Mouse (Mus musculus) forebrain, postnatal 0 days (tissue): Measurements from ENCODE around the gene Tns1. TPM values are rescaled to one million over a fixed set of nuclear protein-coding genes. Genes with fewer than 3 reads are reported as not detected.

Experiments
- ATAC-seq: fragments of 200-750 bp; cut with Nextera tagmentation; 2 replicates; pipeline ENCODE4 v1.8.0; 2017; ENCODE audit warnings: mild to moderate bottlenecking, moderate library complexity
- DNase-seq: peaks from one replicate; pipeline ENCODE4 v3.0.0-alpha.2; 2015
- H3K27ac ChIP-seq: fragments of 300-500 bp; sonication (generic); 2 replicates; pipeline ENCODE4 v1.5.1; 2014; ENCODE audit warnings: low read depth, mild to moderate bottlenecking, antibody characterized with exemption, low read length, moderate library complexity, mixed read lengths
- H3K27me3 ChIP-seq: fragments of 300-500 bp; sonication (generic); 2 replicates; pipeline ENCODE4 v1.6.1; 2014; ENCODE audit warnings: mild to moderate bottlenecking, low read length, mixed read lengths; ENCODE audit not compliant: insufficient read depth
- H3K36me3 ChIP-seq: fragments of 300-500 bp; sonication (generic); 2 replicates; pipeline ENCODE4 v1.6.1; 2014; ENCODE audit warnings: mild to moderate bottlenecking, moderate library complexity; ENCODE audit not compliant: insufficient read depth
- H3K4me1 ChIP-seq: fragments of 300-500 bp; sonication (generic); 2 replicates; pipeline ENCODE4 v1.6.1; 2014; ENCODE audit warnings: antibody characterized with exemption; ENCODE audit not compliant: insufficient read depth
- H3K4me2 ChIP-seq: fragments of 300-500 bp; sonication (generic); 2 replicates; pipeline ENCODE4 v1.6.1; 2014; ENCODE audit warnings: low read depth, mild to moderate bottlenecking, moderate library complexity
- H3K4me3 ChIP-seq: fragments of 300-500 bp; sonication (generic); 2 replicates; pipeline ENCODE4 v1.5.1; 2014; ENCODE audit warnings: low read depth, low read length, mixed read lengths
- H3K9ac ChIP-seq: fragments of 300-500 bp; sonication (generic); 2 replicates; pipeline ENCODE4 v1.6.1; 2014; ENCODE audit warnings: mild to moderate bottlenecking
- H3K9me3 ChIP-seq: fragments of 300-500 bp; sonication (generic); 2 replicates; pipeline ENCODE4 v1.6.1; 2016; ENCODE audit warnings: low read length
- CTCF ChIP-seq: sonication (generic); IDR thresholded peaks from 2 replicates; pipeline ENCODE4 v1.5.1; 2016; ENCODE audit warnings: antibody characterized with exemption, control low read depth, low read depth
- WGBS: fragments of 180-500 bp; shearing (Covaris S2); extraction: QIAGEN DNeasy Blood & Tissue Kit; methylation state at CpG from one replicate; pipeline ENCODE4 v1.1.7; 2014; 5-methylcytosine and 5-hydroxymethylcytosine counted together
- polyA plus RNA-seq: library from polyadenylated mRNA; unstranded; fragments of >200 nt; fragmentation: Nextera tagmentation; extraction: Ambion mirVana; gene quantifications from 2 replicates; pipeline ENCODE4 v1.2.1, GENCODE M21; 2015
- total RNA-seq: library from RNA; depleted of rRNA; stranded (reverse); fragments of >200 nt; gene quantifications from 2 replicates; pipeline ENCODE4 v1.2.3, GENCODE M21; 2014

The Tns1 gene
- total and polyA plus RNA-seq, 2 experiments from 2014 or later, result 7.0 to 21.8 TPM

DNA sequence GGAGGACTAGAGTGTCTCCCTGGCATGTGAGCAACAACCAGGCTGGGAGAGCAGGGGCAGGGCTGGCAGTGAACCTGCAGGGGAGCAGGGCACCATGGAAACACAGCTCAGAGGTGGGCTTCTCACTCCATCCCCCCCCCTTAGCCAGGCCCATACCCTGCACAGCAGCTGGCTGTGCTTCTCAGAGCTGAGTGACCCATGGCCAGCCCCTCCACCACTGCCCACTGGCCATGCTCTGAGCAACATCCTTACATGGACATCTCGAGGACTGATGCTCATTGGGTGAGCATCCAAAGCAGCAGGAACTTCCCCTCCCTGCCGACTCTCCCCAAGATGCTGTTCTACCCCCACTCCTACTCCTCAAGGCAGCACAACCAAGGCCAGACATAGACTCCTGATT lies 72.9 kb downstream of the Tns1 start:
- Histone ChIP-seq H3K4me2 (no peak overlapping the region), H3K9me3 (no peaks in the 10 kb centered on the region), H3K27me3 (no peaks in the 10 kb centered on the region), H3K4me3 (no peak overlapping the region), H3K27ac (no peak overlapping the region), H3K4me1 (no peaks in the 10 kb centered on the region), H3K36me3 (no peaks in the 10 kb centered on the region), H3K9ac (no peak overlapping the region)
- no peak for TF ChIP-seq CTCF
- WGBS, result 71% methylated on average over 2 of the region's 2 CpGs
- DNase-seq (no peak), ATAC-seq (no peak)

DNA sequence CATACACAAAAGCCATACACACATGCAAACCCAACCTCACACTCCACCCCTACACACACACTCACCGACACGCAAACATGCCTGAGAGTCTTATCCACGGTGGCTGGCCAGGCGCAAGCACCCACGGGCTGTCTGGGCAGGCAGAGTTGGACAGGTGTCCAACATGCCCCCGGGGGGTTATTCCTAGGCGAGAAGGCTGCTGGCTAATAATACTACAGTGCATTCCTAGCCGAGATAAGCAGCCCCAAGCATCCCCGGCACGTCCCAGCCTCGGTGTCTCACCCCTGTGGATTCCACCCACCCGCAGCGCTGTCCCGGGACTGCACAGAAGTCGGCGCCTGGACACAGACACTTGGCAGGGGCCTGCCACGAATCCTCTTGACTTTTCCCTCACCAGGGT lies 74.8 kb downstream of the Tns1 start:
- 90% methylated on average over 17 of the region's 17 CpGs for WGBS
- DNase-seq (no peak), ATAC-seq (no peak)
- no peaks in the 10 kb centered on the region for H3K36me3 ChIP-seq
- no peak for TF ChIP-seq CTCF
- H3K27ac ChIP-seq, result no peak overlapping the region
- H3K4me3 ChIP-seq, result no peak overlapping the region
- no peaks in the 10 kb centered on the region for H3K27me3 ChIP-seq
- H3K9ac ChIP-seq, result no peak overlapping the region
- no peaks in the 10 kb centered on the region for H3K4me1 ChIP-seq
- H3K4me2 ChIP-seq, result no peak overlapping the region
- no peaks in the 10 kb centered on the region for H3K9me3 ChIP-seq

DNA sequence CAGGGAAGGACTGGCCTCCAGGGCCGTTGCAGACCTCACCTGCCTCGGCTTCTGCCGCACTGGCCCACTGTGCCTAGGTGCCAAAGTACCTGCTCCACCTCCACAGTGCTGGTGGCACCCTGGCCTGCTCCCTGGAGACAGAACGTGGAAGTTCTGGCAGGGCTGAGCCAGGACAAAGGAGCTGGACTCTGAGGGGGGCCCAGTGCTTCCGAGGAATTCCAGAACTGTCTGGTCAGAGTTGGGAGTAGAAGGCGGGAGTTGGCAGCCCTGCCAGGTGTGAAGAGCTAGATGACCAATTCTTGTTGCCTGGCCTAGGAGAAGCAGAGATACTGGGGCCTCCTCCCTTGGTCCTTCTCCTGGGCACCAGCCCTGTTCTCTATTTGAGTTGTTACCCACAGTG lies 76.5 kb downstream of the Tns1 start:
- H3K36me3 ChIP-seq, result no peaks in the 10 kb centered on the region
- H3K27ac ChIP-seq, result no peak overlapping the region
- no peaks in the 10 kb centered on the region for H3K27me3 ChIP-seq
- no peaks in the 10 kb centered on the region for H3K9me3 ChIP-seq
- no peak for DNase-seq
- no peak for TF ChIP-seq CTCF
- ATAC-seq, result no peak
- 62% methylated on average over 6 of the region's 6 CpGs for WGBS
- no peak overlapping the region for H3K4me2 ChIP-seq
- no peak overlapping the region for H3K9ac ChIP-seq
- H3K4me3 ChIP-seq, result no peak overlapping the region
- H3K4me1 ChIP-seq, result no peaks in the 10 kb centered on the region

DNA sequence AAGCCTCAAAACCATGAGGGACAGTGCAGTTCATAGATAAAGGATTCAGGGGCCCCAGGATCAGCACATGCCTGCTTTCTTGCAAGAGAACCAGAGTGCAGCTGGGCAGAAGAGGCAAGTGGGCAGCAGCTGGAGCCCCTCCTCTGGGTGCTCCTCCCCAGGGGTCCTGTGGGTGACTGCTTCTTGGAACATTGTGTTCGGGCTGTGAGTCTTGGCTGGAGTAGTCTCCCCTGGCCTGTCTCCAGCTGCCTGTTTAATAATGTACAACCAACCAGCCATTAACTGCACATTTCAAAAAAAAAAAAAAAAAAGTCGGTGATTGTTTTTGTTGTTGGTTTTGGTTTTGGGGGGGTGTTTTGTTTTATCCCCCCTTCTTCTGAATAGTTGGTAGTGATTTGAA lies 76.9 kb downstream of the Tns1 start:
- H3K27me3 ChIP-seq, result no peaks in the 10 kb centered on the region
- H3K9ac ChIP-seq, result no peak overlapping the region
- ATAC-seq (no peak), DNase-seq (no peak)
- WGBS, result 51% methylated on average over 2 of the region's 2 CpGs
- H3K4me2 ChIP-seq, result no peak overlapping the region
- H3K4me1 ChIP-seq, result no peaks in the 10 kb centered on the region
- H3K4me3 ChIP-seq, result no peak overlapping the region
- H3K9me3 ChIP-seq, result no peaks in the 10 kb centered on the region
- no peak for TF ChIP-seq CTCF
- no peaks in the 10 kb centered on the region for H3K36me3 ChIP-seq
- H3K27ac ChIP-seq, result no peak overlapping the region

DNA sequence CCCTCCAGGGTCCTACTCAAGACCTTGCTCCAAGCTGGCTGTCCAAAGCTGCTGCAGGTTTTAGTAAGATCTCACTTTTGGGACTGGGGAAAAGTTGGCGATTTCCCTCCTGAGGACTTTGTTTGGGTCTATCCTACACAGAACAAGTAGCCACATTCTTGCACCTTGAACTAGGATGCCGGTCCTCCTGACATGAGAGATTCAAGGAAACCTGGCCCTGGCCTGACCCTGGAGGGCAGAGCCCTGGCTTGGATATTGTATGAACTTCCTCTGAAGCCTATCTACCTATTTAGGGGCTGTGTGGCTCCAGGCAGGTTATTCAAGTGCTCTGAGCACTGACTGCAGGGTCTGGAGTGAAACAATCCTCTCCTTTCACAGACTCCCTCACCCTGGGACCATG lies 79.2 kb downstream of the Tns1 start:
- no peak overlapping the region for H3K4me2 ChIP-seq
- H3K4me1 ChIP-seq, result no peaks in the 10 kb centered on the region
- no peaks in the 10 kb centered on the region for H3K27me3 ChIP-seq
- no peak overlapping the region for H3K27ac ChIP-seq
- 91% methylated on average over 2 of the region's 2 CpGs for WGBS
- H3K9me3 ChIP-seq, result no peaks in the 10 kb centered on the region
- no peak overlapping the region for H3K9ac ChIP-seq
- ATAC-seq (no peak), DNase-seq (no peak)
- TF ChIP-seq CTCF, result no peak
- no peaks in the 10 kb centered on the region for H3K36me3 ChIP-seq
- H3K4me3 ChIP-seq, result no peak overlapping the region

DNA sequence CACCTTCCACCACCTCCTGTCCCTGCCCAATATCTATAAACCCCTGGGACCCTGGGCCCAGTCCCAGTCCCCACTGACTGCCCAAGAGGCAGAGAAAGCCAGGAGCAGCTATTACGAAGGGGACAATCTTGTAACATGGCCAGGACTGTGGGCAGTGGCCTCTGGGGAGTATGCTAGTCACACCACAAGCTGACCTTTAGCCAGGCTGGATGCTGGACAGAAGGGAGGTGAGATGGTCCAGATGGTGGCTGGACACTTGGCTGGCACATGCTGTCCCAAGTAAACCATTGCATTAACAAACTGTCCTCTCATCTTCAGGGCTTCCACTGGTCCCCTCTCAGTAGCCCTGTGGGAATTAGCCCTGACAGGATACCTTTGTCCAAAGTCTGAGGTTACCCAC lies 79.8 kb downstream of the Tns1 start:
- H3K4me1 ChIP-seq, result no peaks in the 10 kb centered on the region
- 80% methylated on average over 1 of the region's 1 CpGs for WGBS
- no peak for TF ChIP-seq CTCF
- H3K4me2 ChIP-seq, result no peak overlapping the region
- no peak overlapping the region for H3K27ac ChIP-seq
- DNase-seq, result no peak
- no peaks in the 10 kb centered on the region for H3K27me3 ChIP-seq
- no peak for ATAC-seq
- H3K36me3 ChIP-seq, result no peaks in the 10 kb centered on the region
- H3K9me3 ChIP-seq, result no peaks in the 10 kb centered on the region
- H3K9ac ChIP-seq, result no peak overlapping the region
- H3K4me3 ChIP-seq, result no peak overlapping the region

DNA sequence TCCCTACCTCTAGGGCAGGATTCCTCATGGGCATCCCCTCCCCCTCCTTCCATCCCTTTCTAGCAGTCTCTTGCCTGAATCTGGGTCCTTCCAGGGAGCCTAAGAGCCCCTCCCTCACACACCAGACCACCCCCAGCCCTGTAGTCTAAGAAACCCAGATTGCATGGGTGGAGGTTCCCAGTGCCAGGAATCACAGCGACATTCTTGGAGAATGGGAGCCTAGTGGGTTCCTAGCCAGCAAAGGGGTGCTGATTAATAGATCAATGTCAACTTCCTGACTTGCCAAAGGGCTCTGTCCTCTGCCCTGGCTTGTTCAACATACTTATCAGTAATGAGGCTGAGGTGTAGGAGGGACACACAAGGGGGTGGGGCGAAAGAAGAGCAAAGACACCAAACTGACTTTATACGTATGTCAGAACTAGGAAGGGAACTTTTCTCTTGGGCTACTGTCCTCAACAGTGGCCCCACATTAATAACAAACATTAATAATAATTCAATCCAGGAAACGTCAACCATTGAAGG lies 80.6 kb downstream of the Tns1 start:
- 81% methylated on average over 4 of the region's 4 CpGs for WGBS
- no peaks in the 10 kb centered on the region for H3K9me3 ChIP-seq
- H3K27me3 ChIP-seq, result no peaks in the 10 kb centered on the region
- H3K4me1 ChIP-seq, result no peaks in the 10 kb centered on the region
- no peak for TF ChIP-seq CTCF
- ATAC-seq (no peak), DNase-seq (no peak)
- no peak overlapping the region for H3K4me3 ChIP-seq
- no peaks in the 10 kb centered on the region for H3K36me3 ChIP-seq
- no peak overlapping the region for H3K27ac ChIP-seq
- no peak overlapping the region for H3K4me2 ChIP-seq
- no peak overlapping the region for H3K9ac ChIP-seq
